Mouse (Mus musculus): ENCODE results near the gene Gm13539.

Gm13539 gene

DNA sequence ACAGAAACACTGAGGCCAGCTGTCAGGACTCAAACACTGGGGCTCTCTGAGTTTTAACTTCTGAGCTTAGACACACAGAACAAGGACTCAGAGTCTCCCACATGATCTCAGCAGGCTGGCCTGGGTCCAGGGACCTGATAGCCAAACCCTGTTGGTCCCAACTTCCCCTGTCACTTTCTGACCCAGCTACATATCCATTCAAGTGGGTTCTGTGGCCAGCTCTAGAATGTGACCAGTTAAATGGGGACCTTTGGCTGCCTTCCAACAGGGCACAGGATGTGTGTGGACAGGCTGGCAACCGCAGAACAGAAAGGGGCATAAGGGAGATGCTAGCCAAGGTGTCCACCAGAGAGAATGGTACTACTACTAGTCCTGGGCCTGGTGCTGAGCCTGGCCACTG lies 40.7 kb downstream of the Gm13539 start, which contains the start of gene Lcn9:
TSS of gene Lcn9 (plus strand) at position 348 of the 400 bp plus-strand sequence.
- in situ Hi-C loops (cut with MboI; ENCODE audit: unreplicated experiment in 2 of 2): no loop called here

DNA sequence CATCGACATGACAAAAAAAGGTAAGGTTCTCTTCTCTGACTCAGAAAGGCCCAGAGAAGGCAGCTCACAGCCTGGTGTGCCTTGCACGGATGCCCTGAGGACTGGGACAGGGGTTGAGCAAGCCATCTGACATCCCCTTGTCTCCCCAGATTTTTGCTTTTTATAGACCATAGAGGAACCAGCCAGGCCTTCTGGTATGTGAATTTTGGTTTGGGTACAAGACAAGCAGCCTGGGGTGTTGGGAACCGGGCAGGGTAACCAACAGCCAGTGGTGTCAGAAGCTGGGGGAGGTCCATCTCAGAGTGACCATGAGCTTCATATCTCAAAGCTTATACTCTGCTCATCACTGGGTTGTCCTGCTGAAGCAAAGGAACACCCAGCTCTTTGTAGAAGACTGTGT lies 42.7 kb downstream of the Gm13539 start:
- in situ Hi-C loops (cut with MboI; ENCODE audit: unreplicated experiment in 2 of 2): loop anchor here in 1 of 2 experiments (5.0 to 25.0 kb wide), 2 partner anchors 157 to 738 kb away; no protein-coding TSS in a partner anchor

DNA sequence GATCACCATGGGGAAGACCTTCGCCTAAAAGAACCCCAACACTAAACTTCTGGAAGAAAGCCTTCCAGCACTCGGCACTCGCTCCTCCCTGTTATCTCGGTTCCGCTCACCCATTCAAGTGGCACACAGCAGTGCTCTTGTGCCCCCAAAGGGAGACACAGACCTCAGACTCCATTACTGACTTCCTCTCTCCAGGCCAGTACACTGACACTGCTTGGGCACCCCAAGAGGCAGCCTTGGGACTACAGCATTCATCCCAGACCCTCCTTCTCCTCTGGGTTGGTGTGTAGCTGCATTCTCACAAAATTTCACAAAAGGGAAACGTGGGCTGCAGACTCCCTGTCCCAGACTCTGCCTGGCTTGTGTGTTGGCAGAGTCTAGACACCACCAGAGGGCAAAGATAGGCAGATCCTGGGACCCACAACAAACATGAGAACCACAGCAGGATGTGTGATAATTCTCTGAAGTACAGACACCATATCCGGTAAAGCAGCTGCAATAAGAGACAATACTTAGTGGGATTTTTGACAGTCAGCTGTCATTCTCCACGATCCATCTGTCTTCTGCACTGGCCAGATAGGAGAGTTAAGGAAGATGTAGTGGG lies 46.4 kb downstream of the Gm13539 start:
- in situ Hi-C loops (cut with MboI; ENCODE audit: unreplicated experiment in 2 of 2): loop anchor here in 1 of 2 experiments (5.0 to 25.0 kb wide), 2 partner anchors 161 to 734 kb away; no protein-coding TSS in a partner anchor

DNA sequence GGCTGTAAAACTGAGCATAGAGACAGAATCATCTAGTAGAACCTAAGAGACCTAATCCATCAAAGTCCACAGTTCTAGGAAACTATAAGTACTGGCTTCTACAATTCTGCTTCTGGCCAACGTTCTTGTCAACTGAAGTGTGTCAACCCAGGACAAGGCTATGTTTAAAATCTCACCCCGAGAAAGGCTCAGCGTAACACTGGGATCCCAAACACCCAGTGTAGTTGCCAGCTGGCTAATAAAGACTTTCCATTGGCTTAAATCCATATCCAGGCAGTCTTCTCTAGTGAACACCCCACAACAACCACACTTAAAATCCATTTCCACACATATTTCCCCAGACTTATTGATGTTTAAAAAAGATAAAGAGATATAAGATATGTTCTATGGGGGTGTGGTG lies 48.7 kb downstream of the Gm13539 start:
- in situ Hi-C loops (cut with MboI; ENCODE audit: unreplicated experiment in 2 of 2): loop anchor here in 1 of 2 experiments (25.0 kb wide), 1 partner anchor 732 kb away; no protein-coding TSS in a partner anchor

DNA sequence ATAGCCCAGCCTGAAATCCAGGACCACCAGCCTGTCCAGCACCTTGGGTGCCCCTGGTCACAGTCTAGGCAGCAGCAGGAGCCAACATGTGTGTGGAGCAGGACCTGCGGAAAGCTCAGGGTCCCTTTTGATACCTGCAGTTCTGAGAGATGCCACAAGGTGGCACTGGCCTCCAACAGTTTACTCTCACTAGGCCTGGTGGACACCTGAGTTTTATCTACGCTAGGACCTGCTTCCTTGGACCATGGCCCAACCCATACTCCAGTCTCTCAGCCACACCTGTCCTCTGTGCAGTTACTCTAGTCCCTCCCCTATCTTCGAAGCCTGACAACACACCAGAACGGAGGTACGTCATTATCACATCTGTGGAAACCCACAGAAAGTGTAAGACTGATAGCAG lies 54.2 kb downstream of the Gm13539 start:
- in situ Hi-C loops (cut with MboI; ENCODE audit: unreplicated experiment in 2 of 2): loop anchor here (5.0 to 25.0 kb wide), 3 partner anchors 174 to 726 kb away; no protein-coding TSS in a partner anchor
